Mouse (Mus musculus): ENCODE results near the gene Atp2b4.

Atp2b4 gene

DNA sequence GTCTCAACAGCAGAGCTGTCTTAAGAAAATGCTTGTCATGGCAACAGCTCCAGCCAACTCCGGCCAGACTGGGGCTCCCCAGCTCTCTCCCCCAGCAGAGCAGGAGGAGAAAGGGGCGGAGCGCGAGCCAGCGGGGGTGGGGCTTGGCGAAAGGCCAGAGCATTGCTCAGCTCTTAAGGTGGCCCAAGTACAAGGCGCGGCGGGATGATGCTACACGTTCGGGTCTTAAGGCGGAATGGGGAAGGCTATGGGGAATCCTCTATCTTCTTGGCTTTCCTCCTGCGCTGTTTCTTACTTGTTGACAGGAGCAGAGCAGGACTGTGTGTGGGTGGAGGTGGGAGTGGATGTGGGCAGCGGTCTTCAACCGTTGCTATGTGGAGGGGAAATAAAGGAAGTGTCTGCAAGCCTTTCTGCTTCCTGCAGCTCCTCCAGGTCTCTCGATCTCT is at the start of gene Atp2b4:
TSS of gene Atp2b4 (minus strand) at position 94 of the 446 bp plus-strand sequence.
- DNase-seq = peak; percentile 97 to 98

DNA sequence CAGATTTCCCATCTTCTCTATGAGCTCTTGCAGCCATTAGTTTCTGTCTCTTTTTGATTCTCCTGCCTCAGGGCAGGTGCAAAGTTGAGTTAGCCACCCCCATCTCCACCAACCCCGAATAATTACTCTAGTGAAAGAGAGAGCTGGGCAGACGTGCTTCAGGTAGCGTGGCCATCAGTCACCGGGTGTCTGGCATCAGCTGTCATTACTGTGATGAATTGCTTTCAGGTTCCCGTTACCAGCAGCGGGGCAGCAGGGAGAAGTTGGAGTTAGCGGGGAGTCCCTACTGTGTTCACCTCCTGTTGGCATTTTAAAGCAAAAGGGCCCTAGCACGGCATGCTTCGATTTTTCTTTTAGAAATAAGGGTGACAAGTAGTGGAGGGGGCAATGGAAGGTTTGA is 43.9 kb upstream of the Atp2b4 start:
- no peak for DNase-seq

DNA sequence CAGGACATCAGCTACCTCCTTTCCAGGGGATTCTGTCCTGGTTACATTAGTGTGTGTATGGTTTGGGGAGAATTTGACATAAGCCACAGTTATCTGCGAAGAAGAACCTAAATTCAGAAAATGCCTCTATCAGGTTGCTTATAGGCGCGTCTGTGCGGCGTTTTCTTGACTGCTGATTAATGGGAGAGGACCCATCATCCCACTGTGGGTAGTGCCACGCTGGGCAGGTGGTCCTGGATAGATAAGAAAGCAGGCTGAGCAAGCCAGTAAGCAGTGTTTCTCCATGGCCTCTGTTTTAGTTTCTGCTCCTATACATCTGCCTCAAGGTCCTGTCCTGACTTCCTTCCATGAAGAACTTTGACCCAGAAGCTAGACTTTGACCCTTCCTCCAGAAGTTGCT is 43.1 kb upstream of the Atp2b4 start:
- no peak for DNase-seq

DNA sequence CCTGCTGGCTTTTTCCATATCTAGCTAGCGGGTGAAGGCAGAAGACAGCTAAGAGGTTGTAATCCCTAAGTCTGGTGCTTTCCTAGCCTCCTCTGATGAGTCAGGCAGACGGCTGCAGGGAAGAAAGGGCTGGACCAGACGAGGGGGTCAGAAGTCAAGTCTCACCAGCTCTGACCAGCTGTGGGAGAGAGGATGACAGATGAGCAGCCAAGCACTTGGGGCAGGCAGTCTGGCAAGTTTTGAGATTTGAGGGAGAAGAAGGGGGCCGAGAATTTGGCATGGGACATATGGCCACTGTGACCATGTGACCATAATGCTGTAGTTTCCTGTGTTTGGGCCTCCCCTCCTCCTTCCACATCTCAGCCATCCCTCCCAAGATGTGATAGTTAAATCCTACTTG is 42.5 kb upstream of the Atp2b4 start:
- no peak for DNase-seq

DNA sequence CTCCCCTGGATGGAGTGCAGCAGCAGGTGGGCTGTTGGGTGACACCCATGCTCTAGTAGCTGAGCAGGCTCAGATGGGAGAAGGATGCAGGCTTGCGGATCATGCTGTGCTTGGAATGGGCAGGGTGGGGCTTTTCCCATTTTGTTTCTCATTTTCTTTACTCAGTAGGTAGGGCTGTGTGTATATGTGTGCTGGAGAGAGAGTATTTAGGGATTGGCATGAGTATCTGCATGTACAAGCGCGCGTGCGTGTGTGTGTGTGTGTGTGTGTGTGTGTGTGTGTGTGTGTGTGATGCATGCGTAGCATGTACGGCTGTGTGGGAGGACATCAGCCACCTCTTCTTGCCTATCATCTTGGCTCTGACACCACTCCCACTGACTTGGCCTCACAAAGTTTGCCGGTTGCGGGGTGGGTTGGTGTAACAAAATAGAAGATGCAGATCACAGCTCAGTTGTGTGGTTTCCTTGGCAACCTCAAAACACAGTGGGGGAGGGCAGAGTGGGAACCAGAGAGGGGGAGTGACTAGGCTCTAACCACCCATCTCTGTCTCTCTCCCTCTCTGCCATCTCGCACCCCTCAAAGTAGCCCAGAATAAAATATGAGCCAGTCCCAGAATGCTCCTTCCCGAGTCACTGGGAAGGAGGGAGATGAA is 41.4 kb upstream of the Atp2b4 start:
- DNase-seq = no peak

DNA sequence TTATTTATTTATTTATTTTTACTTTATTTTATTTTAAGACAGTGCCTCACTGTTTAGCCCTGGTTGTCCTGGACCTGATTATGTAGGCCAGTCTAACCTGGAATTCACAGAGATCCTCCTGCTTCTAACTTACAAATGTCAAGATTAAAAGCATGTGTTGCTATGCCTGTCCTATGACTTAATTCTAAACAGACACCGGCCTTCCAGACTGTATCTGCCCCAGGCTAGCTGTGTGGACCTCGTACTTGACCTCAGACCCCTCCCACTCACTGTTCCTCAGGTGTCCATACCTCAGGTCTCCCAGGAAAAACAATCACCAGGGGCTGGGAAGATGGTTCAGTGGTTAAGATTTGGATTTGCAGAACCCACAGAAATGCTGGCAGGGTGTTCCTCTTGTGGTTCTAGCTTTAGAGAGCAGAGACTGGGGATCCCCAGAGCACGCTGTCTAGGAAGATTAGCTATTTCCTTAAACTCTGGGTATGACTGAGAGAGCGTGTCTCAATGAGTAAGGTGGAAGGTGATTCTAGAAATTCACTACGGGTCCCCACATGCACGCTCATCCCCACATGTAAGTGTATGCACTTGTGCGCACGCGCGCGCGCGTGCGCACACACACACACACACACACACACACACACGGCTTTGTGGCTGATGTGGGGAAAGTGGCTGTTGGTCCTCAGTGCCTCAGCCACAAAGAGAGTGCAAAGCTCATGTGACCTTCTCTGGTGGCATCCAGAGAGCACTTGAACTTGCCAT is 40.5 kb upstream of the Atp2b4 start:
- DNase-seq = no peak

DNA sequence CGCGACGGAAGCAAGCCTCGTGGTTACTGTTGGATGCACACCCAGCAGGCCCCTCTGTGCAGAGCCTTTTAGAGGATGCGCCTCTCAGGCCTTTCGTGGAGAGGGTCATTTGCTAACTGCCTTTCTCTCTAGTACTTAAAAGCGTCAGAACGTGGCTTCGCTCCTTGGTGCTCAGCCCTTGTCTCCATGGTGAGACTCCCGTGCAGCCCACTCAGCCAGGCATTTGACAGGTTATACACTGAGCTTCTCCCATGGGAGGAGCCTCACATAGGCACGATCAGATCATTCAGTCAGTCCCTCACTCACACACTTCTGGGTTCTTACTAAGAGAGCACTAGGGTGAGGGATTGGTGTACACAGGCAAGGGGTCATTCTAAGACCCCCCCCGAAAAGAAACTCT is 39.7 kb upstream of the Atp2b4 start:
- no peak for DNase-seq

DNA sequence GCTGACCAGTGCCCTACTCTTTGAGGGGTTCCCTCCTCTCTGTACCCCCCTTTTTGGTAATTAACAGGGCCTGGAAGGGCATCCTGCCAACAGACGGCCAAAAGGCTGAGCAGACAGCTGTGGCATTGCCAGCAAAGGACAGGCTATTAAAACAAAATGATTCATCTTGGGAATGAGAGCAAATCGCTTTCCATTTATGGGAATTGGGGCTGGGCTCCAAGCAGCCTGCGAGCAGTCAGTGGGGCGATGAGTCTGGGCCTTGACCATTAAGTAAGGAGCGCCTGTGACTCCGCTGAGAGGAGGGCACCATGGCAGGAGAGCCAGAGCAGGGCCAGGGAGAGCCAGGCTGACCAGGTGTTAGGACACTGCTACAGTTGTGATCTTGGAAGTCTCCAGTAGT is 33.5 kb upstream of the Atp2b4 start:
- DNase-seq = peak; percentile 29 to 43

DNA sequence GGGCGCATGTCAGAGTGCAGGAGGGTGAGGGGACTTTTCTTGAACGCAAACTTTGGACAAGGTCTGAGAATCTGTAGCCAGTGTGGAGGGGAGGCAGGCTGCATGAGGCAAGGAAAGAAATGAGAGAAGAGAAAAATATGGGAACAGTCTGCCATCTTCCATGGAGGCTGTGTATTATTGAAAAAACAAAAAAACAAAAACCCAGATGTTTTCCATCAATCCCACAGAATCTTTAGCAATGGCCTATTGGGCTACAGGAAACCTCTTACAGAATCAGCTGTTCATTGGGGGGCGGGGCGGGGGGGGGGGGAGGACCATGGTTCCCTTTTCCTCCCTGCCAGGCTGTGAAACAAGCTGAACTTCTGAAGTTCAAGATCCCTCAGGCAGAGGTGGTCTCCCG is 31.9 kb upstream of the Atp2b4 start:
- DNase-seq = no peak

DNA sequence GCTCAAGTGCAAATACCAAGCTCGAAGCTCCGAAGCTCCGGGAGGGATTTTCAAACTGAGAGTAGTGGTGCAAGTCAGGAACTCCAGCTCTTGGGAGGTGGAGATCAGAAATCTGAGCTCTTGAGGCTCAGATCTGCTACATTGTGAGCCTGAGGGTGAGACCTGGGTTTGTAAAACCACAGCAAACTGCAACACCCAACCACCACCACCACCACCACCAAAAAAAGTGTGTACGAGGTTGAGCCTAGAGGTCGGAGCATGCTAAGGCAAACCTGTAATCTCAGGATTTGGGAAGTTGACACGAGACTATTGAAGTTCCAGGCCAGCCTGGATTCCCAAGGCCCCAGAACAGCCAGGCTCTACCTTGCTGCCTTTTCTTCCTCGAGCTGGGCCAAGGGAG is 25.4 kb upstream of the Atp2b4 start:
- DNase-seq = no peak

DNA sequence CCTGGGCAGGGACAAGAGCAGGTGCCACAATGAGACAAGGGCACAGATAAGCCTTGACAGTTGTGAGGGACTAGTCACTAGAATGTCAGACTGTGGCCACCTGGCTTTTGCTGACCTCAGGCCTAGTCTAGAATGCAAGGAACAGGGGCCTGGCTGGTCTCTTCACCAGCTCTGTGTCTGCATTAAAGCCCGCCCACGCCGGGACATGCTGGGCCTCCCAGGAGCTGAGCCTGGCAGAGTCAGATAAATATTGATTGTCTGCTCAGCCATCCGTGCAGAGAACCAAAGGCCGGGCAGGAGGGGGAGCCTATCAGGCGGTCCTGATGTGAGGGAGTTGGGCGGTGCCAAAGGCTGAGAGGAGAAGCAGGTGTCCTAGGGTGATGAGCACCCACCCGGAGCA is 24.7 kb upstream of the Atp2b4 start:
- peak in 1 of 2 experiments; percentile 17 for DNase-seq

DNA sequence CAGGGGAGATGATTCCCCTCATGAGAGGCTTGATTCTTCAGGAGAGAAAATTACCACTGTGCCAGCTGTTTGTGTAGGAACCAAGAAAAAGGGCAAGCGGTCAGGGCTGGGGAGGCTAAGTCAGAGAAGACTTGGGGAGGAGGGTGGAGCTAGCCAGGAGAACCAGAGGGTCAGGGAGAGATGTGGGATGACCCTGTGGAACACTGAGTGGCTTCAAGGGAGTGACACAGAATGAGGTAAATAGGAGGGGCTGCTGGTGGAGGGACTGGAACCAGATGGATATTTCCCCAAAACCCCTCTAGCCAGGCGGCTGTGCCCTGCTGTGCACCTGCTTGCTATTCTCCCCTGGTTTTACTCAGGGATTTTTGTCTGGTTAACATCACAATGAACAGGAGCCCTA is 24.3 kb upstream of the Atp2b4 start:
- no peak for DNase-seq

DNA sequence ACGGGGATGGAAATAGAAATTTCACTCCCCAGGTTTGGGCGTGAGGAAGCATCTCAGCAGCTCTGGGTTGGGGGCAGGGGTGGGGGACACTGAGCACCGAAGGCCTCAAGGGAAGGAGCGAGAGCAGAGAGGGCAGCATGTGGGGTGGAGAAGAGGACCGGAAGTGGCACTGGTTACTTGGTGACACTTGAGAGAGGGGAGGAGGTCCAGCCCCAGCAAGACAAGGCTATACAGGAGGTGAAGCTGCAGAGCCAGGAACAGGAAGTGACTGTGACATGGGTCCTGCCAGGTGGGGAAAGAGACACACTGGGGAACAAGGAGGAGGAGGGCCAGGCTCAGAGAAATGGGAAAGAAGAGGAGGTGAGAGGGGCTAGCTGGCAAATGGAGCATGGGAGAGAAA is 20.3 kb upstream of the Atp2b4 start:
- DNase-seq = no peak

DNA sequence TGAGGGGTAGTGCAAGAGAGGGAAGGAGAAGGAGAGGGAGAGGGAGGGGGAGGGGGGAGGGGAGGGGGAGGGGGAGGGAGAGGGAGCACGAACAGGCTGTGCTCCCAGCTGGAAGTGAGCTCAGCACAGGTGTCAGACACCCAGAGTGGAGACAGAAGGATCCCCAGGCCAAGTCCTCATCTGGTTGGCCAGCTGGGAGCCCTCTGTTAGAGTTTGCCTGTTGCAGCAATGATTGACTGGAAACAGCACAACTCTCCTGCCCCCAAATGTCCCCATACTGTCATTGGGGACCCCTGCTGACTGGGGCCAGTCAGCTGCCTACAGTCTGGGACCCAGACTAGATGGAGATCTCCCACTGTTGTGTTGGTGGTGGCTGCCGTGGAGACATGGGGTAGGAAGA is 19.3 kb upstream of the Atp2b4 start:
- DNase-seq = no peak

DNA sequence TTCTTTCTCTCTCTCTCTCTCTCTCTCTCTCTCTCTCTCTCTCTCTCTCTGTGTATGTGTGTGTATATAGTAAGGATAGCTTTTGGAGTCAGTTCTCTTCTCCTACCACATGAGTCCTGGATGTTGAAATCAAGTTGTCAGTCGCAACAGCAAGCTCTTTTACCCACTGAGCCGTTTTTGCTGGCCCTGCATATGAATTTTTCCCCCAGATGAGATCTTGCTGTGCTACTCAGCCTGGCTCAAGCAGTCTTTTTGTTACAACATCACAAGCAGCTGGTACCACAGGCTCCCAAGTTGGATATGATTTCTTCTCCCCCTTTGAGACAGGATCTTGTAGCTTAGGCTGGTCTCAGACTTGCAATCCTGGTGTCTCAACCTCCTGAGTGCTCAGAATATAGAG is 17.7 kb upstream of the Atp2b4 start:
- DNase-seq = no peak

DNA sequence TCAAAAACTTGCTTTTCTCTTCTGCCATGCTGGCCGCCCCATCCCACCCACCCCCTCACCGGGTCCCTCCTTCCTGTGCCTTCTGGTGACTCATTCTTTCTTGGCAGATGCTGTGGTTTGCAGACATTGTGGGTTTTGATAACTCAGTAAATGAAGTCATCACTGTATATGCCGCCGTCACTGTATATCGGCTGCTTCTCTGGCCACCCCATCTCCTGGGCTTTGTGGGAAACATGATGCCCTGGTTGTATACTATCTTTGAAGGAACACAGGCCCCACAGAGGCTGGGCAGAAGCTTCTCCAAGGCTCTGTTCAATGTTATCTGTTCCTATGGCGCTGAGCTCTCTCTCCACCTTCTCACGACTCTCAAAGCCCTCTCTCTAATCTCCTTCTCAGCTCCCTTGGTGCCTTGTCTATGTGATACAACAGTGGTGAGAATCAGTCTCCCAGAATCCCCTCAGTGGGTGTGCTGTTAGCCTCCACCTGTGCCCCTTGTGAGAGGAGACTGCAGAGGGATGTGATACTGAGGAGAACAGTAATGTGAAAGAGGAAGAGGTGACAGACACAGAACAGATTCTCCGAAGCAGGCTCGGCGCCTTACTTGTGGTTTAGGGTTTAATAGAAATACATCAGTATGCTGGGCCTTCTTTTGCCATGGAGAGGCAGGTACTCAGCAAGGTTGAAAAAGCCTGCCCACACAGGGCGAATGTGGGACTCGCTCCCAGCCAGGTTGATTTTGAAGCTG is 15.1 kb upstream of the Atp2b4 start:
- DNase-seq = no peak

DNA sequence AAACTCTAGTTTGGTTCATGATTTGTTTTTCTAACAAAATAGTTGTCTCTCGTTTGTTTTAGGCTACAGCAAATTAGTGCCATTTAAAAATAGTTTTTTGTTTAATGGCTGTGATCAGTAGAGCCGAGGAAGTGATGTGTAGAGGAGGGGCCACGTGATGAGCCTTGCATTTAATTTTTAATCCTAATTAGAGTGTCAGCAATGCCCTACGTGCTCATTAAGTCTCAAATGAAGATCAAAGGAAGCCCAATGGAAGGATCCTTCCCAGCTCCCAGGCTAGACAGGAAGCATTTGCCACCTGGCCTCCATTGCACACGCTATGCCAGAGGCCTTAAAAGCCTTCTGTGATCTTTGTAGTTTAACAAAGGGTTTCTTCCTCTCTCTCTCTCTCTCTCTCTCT is 8.5 kb upstream of the Atp2b4 start:
- no peak for DNase-seq

DNA sequence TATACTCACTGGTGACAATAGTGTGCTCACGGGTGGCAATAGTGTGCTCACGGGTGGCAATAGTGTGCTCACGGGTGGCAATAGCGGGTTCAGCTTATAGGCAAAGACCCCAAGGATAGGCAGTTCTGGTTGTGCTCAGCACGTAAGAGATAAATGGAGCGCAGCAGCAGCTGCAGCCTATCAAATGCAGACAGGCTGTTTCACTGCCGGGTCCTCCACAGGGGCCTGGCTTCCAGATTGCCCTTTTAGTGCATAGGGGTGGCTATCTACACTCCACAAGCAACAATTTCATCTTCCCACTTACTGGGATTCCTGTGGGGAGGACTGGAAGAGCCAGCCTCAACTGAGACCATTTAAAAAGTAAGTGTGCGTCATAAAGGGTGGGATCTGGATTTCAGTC is 7.2 kb upstream of the Atp2b4 start:
- no peak for DNase-seq

DNA sequence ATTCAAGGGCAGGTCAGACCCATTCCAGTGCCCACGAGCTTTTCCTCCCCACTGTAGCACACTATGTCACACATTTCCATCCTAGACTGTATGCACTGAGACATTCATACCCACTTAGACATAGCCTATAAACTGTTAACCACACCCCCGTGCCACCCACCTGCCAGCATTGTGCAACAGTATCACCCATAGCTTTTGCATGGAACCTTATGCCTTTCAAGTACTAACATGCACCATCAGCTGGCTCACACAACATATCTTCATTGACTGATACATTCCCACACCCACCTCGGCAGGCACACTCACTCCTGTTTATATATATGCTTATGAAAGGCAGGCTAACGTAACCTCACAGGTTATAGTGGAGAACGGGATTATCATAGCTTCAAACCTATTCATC is 902 bp upstream of the Atp2b4 start:
- no peak for DNase-seq

DNA sequence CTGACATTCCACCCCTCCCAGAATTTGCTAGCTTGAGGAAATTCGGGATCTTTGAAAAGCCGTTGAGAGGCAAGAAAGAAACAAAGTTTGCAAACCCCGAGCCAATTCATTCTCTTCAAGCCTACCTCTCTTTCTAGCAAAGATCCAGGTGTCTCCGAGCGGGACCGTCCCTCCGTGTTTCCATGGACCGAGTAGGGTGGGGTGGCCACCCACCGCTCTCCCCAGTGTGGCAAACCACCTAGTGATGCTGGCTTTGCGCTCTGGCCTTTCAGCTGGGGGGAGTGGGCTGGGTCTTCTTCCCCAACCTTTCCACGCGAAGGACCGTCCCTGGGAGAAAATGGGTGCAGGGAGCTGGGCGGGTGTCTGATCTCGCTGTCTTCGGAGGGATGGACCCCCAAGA is 329 bp downstream of the Atp2b4 start:
- no peak for DNase-seq

DNA sequence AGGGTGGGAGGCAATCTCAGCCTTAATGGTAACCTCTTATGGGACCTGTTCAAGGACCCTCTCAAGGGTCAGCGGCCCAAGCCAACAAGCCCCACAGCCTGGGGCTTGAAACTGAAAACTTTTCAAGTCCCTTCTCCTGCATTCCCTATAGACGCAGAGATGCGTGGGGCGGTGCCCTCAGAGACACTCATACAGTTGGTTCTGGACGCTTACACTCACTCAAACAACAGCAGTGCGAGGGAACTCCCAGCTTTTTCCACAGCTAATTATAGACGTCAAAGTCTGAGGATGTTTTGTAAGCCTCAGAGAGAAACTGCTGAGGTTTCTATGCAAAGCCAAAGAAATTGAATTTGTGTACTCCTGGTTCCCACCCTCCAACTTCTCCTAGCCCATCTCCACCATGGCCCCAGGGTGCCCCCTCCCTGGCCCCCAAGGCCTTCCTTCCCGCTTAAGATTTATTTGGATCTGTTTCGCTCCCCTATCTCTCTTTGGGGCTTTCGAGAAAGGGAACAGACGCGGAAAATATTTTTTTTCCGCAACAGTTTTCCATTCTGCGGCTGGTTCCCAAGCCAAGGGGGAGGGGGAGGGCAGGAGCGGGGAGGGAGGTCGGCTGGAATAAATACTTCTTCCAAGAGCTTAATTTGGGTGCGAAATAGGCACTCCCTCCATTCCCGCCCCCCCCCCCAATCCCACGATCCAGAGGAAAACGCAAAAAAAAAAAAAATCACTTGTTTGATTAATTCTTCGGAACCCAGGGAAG is 975 bp downstream of the Atp2b4 start:
- DNase-seq = peak; percentile 16 to 18

DNA sequence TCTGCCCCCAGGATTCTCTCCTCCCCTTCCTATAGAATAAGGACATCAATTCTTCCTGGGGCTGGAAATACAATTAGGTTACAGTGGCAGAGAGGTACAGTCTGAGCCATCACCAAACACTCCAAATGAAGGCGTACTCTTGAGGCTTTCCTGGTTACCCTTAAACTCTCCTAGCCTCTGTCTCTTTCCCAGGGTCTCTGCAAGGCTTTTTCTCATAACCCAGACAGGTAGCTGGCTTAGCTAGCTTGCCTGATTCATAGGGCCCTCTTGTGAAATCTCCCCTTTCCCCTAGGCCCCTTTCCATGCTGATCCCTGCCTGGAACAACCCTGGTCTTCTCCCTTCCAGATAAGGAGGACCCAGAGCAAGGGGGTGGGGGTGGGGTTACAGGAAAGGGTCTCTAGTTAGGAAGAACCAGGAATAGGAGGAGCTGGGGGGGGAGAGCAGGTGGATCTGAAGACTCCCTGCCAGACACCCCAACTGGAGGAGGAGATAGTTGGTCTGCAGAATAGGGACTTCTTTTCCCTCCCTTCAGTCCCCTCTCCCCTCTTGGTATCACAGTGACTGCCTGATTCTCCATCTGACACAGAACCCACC is 1.9 kb downstream of the Atp2b4 start:
- no peak for DNase-seq

Measured in kidney, postnatal 36 days (tissue).